Mouse (Mus musculus) midbrain, postnatal 0 days (tissue): ENCODE data around the gene Gan. TPM values are rescaled to one million over a fixed set of nuclear protein-coding genes. Genes with fewer than 3 reads are reported as not detected.

Source experiments
- ATAC-seq: fragments of 200-750 bp; cut with Nextera tagmentation; 2 replicates; pipeline ENCODE4 v1.8.0; 2017; ENCODE audit warnings: moderate number of reproducible peaks, mild to moderate bottlenecking, moderate TSS enrichment, moderate library complexity; ENCODE audit not compliant: low FRiP score
- DNase-seq: peaks from one replicate; pipeline ENCODE4 v3.0.0-alpha.2; 2015; ENCODE audit warnings: low spot score
- H3K27ac ChIP-seq: fragments of 300-500 bp; sonication (generic); 2 replicates; pipeline ENCODE4 v1.5.1; 2014; ENCODE audit warnings: low read depth, mild to moderate bottlenecking, low read length, mixed read lengths
- H3K27me3 ChIP-seq: fragments of 300-500 bp; sonication (generic); 2 replicates; pipeline ENCODE4 v1.6.1; 2014; ENCODE audit warnings: low read length, control low read depth, mixed read lengths; ENCODE audit not compliant: insufficient read depth
- H3K36me3 ChIP-seq: fragments of 300-500 bp; sonication (generic); 2 replicates; pipeline ENCODE4 v1.6.1; 2014; ENCODE audit warnings: low read length, control low read depth, mixed read lengths; ENCODE audit not compliant: insufficient read depth
- H3K4me1 ChIP-seq: fragments of 300-500 bp; sonication (generic); 2 replicates; pipeline ENCODE4 v1.6.1; 2014; ENCODE audit warnings: mild to moderate bottlenecking, control low read depth, antibody characterized with exemption, low read length, mixed read lengths; ENCODE audit not compliant: insufficient read depth
- H3K4me2 ChIP-seq: fragments of 300-500 bp; sonication (generic); 2 replicates; pipeline ENCODE4 v1.6.1; 2014; ENCODE audit warnings: low read depth, mild to moderate bottlenecking, low read length, mixed read lengths; ENCODE audit not compliant: poor library complexity, severe bottlenecking
- H3K4me3 ChIP-seq: fragments of 300-500 bp; sonication (generic); 2 replicates; pipeline ENCODE4 v1.5.1; 2014; ENCODE audit warnings: low read depth, mild to moderate bottlenecking, low read length, moderate library complexity
- H3K9ac ChIP-seq: fragments of 300-500 bp; sonication (generic); replicated peaks from 2 replicates; pipeline ENCODE4 v1.6.1; 2014; ENCODE audit warnings: mild to moderate bottlenecking, low read length, moderate library complexity, mixed read lengths; ENCODE audit not compliant: poor library complexity, severe bottlenecking
- H3K9me3 ChIP-seq: fragments of 300-500 bp; sonication (generic); 2 replicates; pipeline ENCODE4 v1.6.1; 2016; ENCODE audit warnings: low read length, control low read depth
- CTCF ChIP-seq: IDR thresholded peaks from 2 replicates; pipeline ENCODE4 v1.5.1; 2016; ENCODE audit warnings: antibody characterized with exemption, mild to moderate bottlenecking
- WGBS: fragments of 180-500 bp; shearing (Covaris S2); extraction: QIAGEN DNeasy Blood & Tissue Kit; methylation state at CpG from one replicate; pipeline ENCODE4 v1.1.7; 2014; 5-methylcytosine and 5-hydroxymethylcytosine counted together
- polyA plus RNA-seq: library from polyadenylated mRNA; unstranded; fragments of >200 nt; fragmentation: Nextera tagmentation; extraction: Ambion mirVana; gene quantifications from 2 replicates; pipeline ENCODE4 v1.2.1, GENCODE M21; 2015
- total RNA-seq: library from RNA; depleted of rRNA; stranded (reverse); fragments of >200 nt; gene quantifications from 2 replicates; pipeline ENCODE4 v1.2.3, GENCODE M21; 2014

The Gan gene
- total and polyA plus RNA-seq, 2 experiments from 2014 or later: 4.6 to 13.5 TPM

DNA sequence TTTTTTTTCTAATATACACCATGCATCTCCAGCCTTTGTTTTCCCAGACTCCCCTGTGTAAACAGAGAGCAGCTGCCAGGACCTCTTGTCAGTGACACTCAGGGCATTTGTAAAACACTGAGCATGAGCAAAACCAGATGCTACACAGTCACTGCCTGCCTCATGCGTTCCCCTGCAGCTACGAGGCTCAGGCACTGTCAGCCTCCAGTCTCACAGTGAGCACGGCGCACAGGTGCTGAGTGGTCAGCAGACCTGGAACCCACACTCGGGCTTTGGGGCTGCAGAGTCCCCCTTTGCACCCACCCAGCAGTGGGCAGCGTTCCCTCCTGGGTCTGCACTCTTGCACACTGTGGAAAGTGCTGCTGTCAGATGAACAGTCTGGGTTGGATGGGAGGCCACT, 41.7 kb downstream of the Gan start:
- ATAC-seq (no peak), DNase-seq (no peak)
- no peak overlapping the region for H3K4me3 ChIP-seq
- H3K9ac ChIP-seq: no peak overlapping the region
- no peak overlapping the region for H3K4me2 ChIP-seq
- no peak overlapping the region for H3K27ac ChIP-seq
- H3K4me1 ChIP-seq: no peaks in the 10 kb centered on the region
- H3K9me3 ChIP-seq: no peaks in the 10 kb centered on the region
- no peak for TF ChIP-seq CTCF
- WGBS: 77% methylated on average over 6 of the region's 6 CpGs
- H3K36me3 ChIP-seq: peaks cover 41% of the 10 kb centered on the region
- H3K27me3 ChIP-seq: no peaks in the 10 kb centered on the region

DNA sequence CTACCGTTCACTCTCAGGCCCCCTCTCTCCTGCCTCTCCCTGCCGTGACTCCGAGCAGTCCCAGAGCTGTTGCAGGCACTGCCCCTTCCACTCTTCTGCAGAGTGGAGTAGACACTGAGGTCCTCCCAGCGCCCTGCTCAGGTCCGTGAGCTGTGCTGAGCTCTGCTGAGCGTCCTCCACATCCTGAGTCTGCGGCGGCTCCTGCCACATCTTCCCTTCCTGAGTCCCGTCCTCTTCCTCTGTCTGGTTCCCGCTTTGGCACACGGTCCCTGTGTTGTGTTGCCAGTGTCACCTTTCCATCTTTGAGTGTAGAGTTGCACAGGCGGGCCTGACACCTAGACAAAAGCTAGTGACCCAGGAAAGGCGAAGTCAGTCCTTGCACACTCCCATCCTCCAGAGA, 42.4 kb downstream of the Gan start:
- ATAC-seq: no peak
- WGBS: 76% methylated on average over 13 of the region's 13 CpGs
- TF ChIP-seq CTCF: no peak

DNA sequence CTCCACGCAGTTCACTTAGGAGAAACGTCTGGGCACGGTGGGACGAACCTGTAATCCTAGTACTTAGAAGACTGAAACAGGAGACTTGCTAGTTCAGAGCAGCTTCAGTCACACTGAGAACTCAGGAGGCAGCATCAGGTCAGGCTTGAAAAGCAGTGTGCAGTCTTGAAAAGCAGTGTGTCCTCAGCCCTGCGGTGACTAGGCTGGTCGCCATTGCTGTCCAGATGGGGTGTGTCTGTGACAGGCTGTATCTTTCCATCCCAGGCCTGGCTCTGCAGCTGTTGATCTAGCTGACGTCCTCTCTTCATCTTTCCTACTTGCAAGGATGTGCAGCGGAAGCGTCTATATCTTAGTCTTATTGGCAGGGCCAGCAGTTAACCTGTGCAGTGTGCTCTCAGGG, 42.9 kb downstream of the Gan start:
- H3K27me3 ChIP-seq: no peaks in the 10 kb centered on the region
- 94% methylated on average over 9 of the region's 9 CpGs for WGBS
- no peak overlapping the region for H3K4me2 ChIP-seq
- DNase-seq (no peak), ATAC-seq (no peak)
- TF ChIP-seq CTCF: no peak
- no peaks in the 10 kb centered on the region for H3K9me3 ChIP-seq
- no peak overlapping the region for H3K9ac ChIP-seq
- no peak overlapping the region for H3K4me3 ChIP-seq
- H3K36me3 ChIP-seq: peaks cover 35% of the 10 kb centered on the region
- no peaks in the 10 kb centered on the region for H3K4me1 ChIP-seq
- H3K27ac ChIP-seq: no peak overlapping the region

More for the DNA sequence above, 42.4 kb downstream of the Gan start:
- no peak for DNase-seq
- no peaks in the 10 kb centered on the region for H3K4me1 ChIP-seq
- H3K4me2 ChIP-seq: no peak overlapping the region
- H3K9ac ChIP-seq: no peak overlapping the region
- no peaks in the 10 kb centered on the region for H3K27me3 ChIP-seq
- H3K36me3 ChIP-seq: peaks cover 38% of the 10 kb centered on the region
- H3K4me3 ChIP-seq: no peak overlapping the region
- no peak overlapping the region for H3K27ac ChIP-seq
- no peaks in the 10 kb centered on the region for H3K9me3 ChIP-seq

DNA sequence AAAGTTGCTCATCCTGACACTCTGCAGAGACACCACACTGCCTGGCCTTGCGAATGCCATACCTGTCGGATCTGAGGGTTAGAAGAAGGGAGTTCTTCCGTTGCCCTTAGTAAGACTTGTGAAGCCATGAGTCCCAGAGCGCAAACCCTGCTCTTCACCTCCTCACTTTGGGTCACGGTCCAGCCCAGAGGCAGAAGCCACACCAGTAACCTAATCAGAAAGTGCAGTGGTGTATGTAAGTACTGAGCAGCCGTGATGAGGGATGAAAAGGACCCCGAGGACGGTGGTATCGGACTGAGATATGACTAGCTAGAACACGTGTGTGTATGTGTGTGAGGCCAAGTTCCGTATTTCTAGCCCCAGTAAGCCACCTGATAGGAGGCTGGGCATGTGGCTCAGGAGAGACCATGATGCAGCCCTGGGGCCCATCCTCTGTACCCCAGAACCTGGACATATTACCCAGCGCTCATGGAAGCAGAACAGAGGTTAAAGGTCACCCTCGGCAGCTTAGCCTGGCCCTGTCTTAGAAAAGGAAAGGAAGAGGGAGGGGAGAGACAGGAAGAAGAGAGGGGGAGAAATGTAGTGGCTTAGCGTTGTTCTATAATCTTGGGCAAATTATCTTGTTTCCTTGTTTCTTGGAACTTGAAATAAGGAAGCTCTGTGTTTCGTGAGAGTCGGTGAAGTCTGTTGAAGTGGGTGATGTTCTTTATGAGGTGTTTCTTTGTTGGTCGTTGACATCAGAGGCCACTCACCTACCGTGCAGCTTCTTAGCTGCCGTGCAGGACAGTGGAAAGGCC, 43.5 kb downstream of the Gan start:
- Histone ChIP-seq H3K27me3 (no peaks in the 10 kb centered on the region), H3K9me3 (no peaks in the 10 kb centered on the region), H3K9ac (no peak overlapping the region; the same call in 1 of the 2 replicates), H3K27ac (no peak overlapping the region), H3K4me1 (no peaks in the 10 kb centered on the region), H3K4me2 (no peak overlapping the region), H3K36me3 (peaks cover 28% of the 10 kb centered on the region), H3K4me3 (no peak overlapping the region)
- no peak for TF ChIP-seq CTCF
- ATAC-seq (no peak), DNase-seq (no peak)
- 83% methylated on average over 19 of the region's 19 CpGs for WGBS

DNA sequence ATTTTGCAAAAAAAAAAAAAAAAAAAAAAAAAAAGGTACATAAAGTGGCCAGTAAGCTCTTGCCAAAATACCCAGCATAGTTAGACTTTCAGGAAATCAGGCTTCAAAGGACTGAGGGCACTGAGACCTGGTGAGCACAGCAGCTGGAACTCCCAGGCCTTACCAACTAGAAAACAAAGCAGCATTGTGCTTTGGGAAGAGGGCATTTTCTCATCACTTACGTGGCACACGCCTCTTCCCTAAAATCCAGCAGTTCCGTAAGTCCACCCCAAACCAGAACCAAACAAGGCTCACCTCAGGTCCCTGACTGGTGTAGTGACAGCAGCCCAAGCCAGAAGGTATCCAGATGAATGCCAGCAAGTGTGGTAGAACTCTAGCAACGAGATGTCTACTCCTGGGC, 45.1 kb downstream of the Gan start:
- no peaks in the 10 kb centered on the region for H3K9me3 ChIP-seq
- H3K4me2 ChIP-seq: no peak overlapping the region
- H3K4me1 ChIP-seq: no peaks in the 10 kb centered on the region
- H3K4me3 ChIP-seq: no peak overlapping the region
- DNase-seq (no peak), ATAC-seq (no peak)
- H3K36me3 ChIP-seq: peaks cover 25% of the 10 kb centered on the region
- no peaks in the 10 kb centered on the region for H3K27me3 ChIP-seq
- WGBS: 90% methylated on average over 4 of the region's 4 CpGs
- no peak overlapping the region for H3K9ac ChIP-seq
- H3K27ac ChIP-seq: no peak overlapping the region
- TF ChIP-seq CTCF: no peak

DNA sequence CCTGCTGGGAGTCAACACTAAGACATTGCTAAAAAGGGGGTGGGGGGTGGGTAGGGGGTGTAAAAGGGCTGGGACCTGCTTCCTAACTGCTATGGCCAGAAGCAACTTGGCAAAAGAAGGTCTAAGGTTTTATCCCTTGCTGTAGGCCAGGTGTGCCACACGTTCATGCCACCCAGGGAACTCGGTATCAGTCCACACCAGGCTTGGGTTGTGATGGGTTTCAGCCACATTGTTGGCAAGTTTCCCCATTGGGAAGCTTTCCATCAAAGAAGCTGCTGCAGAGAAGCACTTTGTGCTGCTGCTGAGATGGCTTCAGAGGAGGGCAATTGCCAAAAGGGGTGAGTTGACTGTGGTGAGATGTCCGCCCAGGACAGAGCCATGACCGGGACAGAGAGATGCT, 47.9 kb downstream of the Gan start:
- H3K27ac ChIP-seq: no peak overlapping the region
- ATAC-seq: no peak
- peaks cover 23% of the 10 kb centered on the region for H3K36me3 ChIP-seq
- H3K9me3 ChIP-seq: no peaks in the 10 kb centered on the region
- WGBS: 90% methylated on average over 4 of the region's 4 CpGs
- H3K27me3 ChIP-seq: no peaks in the 10 kb centered on the region
- TF ChIP-seq CTCF: no peak
- no peak for DNase-seq
- no peak overlapping the region for H3K4me3 ChIP-seq
- H3K4me1 ChIP-seq: no peaks in the 10 kb centered on the region
- H3K4me2 ChIP-seq: no peak overlapping the region
- H3K9ac ChIP-seq: no peak overlapping the region
